Mouse (Mus musculus) G1E (cell line): ENCODE data around the gene Trim8.

Experiments
- CTCF ChIP-seq: IDR thresholded peaks from 2 replicates; pipeline ENCODE4 v1.5.1; 2012; ENCODE audit warnings: low read depth, low read length, inconsistent platforms, mixed read lengths
- GATA2 ChIP-seq: IDR thresholded peaks from 2 replicates; pipeline ENCODE4 v1.6.1; 2012; ENCODE audit warnings: low read depth, low read length, inconsistent platforms, borderline replicate concordance
- POLR2AphosphoS5 ChIP-seq: IDR thresholded peaks from 2 replicates; pipeline ENCODE4 v1.6.1; 2012; ENCODE audit warnings: low read depth, low read length, inconsistent platforms; ENCODE audit not compliant: insufficient replicate concordance

- TF ChIP-seq CTCF (no peak), POLR2AphosphoS5 (no peak), GATA2 (no peak)
Observed at GRCm38 (mm10) chr19:46499539-46499835, 2.0 kb upstream of the Trim8 start.
